Mouse (Mus musculus): Measurements from ENCODE around the gene Ndufs1. TPM values are rescaled to one million over a fixed set of nuclear protein-coding genes. Genes with fewer than 3 reads are reported as not detected.

The Ndufs1 gene
- total RNA-seq (2021) = 100 to 1,000 TPM; 280 to 329 TPM
- long read RNA-seq, experiment 1, transcript Ndufs1-201 (19 exons, 2,661 nt) = major isoform, 225 of 518 reads
- long read RNA-seq, experiment 1, transcript Ndufs1-203 (19 exons, 2,590 nt) = minor isoform, 131 of 518 reads
- long read RNA-seq, experiment 1, partial matches to known transcripts = 17 of 518 reads
- long read RNA-seq, experiment 1, other reads (novel, unspliced or antisense) = 142 of 518 reads
- long read RNA-seq, experiment 2, transcript Ndufs1-201 (19 exons, 2,661 nt) = major isoform, 250 of 529 reads
- long read RNA-seq, experiment 2, transcript Ndufs1-203 (19 exons, 2,590 nt) = minor isoform, 145 of 529 reads
- long read RNA-seq, experiment 2, partial matches to known transcripts = 19 of 529 reads
- long read RNA-seq, experiment 2, other reads (novel, unspliced or antisense) = 114 of 529 reads

DNA sequence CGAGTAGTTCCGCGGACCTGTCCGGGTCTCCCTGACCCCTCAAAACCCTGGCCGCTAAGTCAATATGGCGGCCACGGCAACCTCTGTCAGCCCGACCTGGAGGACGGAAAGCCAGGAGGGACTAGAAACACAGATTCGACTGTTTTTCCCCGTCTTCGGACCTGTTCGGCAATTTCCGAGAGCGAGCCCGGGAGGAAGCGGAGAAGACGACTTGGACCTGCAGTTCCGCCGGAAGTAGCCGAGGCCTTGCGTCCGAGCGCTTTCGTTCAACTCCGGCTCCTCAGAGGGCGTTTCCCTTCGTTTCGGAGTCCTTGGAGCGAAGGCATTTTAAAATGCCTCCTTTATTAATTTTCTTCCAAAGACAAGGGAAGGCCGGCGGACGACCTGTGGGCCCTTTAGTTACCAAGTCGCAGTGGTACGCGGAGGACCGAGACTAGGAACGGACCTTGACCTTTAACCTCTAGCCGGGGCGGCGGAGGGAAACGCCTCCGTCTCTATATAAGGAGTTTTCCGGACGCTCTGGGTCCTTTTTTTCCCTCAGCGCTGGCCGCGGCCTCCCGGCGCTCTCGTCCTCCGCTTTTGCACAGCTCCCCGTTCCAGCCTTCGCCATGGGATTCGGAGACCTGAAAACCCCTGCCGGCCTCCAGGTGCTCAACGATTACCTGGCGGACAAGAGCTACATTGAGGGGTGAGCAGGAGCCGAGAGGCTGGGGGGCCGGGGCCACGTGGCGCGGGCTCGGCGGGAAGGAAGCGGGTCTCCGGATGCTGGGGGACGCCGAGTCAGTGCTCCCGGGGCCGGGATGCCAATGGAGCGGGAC is at the start of gene Ndufs1, which contains the start of gene Eef1b2:
Ndufs1 (minus strand) TSS at position 230 of the 818 bp plus-strand sequence.
Eef1b2 (plus strand) TSS at position 222 of the 818 bp plus-strand sequence.
- DNase-seq = peak; percentile 94

DNA sequence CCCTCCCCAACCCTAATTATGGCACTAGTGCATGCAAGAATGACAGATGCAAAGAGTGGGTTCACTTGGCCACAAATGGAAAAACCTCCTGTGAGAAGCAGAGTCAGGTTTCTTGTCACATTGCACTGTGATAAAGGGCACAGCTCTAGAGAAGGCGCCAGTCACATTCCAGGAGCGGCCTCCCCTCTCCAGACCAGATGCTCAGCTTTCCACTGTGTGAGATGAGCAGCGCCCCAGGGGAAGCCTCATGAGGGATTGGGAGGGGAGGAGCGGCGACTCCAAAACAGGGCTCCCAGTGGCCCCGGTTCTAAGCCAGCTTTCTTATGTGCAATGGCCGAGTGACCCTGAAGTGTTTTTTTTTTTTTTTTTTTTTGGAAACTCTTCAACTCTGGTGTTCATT is 49.3 kb upstream of the Ndufs1 start:
- DNase-seq = peak; percentile 12

DNA sequence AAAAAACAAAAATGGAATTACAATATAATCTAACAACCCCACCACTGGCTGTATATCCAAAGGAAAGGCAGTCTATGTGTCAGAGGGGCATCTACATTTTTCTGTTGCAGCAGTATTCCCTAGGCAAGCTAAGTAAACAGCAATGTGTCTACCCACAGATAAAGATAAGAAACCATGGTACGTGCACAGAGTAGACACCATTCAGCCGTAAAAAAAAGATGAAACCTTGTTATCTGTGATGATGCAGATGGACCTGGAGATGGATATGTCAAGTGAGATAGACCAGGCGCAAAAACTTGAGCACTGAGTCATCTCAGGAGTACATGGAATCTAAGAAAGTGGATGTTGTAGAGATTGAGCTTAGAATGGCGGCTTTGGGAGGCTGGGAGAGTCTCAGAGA is 48.4 kb upstream of the Ndufs1 start:
- DNase-seq = no peak

DNA sequence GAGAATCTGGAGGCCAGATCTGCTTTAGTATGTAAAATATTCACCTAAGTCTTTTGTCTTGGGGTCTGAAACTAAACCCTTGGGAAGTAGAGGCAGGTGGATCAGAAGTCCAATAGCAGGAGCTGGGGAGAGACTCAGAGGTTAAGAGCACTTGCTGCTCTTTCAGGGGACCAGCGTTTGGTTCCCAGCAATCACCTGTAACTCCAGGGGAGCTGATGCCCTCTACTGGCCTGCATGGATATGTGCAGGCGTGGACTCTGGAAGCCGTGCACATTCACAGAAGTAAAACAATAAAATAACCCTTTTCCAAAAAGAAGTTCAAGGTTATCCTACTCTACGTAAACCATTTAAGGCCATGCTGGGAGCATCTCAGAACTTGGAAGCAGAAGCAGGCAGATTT is 42.6 kb upstream of the Ndufs1 start:
- no peak for DNase-seq

DNA sequence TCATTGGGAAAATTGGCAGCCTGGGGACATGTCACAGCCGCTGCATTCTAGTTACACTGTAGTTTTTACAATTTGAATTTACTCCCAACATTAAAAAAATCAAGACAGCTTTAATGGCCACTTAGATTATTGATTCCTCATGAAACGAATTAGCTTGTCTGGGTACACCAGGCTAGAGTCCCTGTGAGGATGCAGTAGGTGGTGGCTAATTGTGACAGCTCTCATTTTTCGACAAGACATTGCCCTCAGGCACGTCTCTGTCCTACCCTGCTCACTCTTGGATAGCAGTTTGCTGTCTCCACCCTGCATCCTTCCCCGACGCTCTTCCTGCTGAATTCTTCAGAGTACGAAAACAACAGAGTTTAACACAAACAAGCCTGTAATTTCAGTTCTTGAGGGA is 38.0 kb upstream of the Ndufs1 start:
- no peak for DNase-seq

DNA sequence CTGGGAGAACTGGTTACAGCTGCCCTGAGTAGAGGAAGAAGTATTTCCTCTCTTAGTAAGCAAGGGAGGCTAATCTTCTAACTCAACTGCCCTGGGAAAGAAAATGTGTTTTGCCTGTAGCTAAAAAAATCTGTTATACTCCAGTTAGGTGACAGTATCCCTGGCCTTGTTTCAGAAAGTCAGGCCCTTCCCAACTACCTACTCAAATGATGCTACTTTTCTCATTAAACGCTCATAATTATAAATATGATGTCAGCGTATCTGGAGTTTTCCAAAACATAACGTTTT is 37.6 kb upstream of the Ndufs1 start, which contains the start of gene Gpr1:
Gpr1 (minus strand) TSS at position 273 of the 288 bp plus-strand sequence.
- no peak for DNase-seq

DNA sequence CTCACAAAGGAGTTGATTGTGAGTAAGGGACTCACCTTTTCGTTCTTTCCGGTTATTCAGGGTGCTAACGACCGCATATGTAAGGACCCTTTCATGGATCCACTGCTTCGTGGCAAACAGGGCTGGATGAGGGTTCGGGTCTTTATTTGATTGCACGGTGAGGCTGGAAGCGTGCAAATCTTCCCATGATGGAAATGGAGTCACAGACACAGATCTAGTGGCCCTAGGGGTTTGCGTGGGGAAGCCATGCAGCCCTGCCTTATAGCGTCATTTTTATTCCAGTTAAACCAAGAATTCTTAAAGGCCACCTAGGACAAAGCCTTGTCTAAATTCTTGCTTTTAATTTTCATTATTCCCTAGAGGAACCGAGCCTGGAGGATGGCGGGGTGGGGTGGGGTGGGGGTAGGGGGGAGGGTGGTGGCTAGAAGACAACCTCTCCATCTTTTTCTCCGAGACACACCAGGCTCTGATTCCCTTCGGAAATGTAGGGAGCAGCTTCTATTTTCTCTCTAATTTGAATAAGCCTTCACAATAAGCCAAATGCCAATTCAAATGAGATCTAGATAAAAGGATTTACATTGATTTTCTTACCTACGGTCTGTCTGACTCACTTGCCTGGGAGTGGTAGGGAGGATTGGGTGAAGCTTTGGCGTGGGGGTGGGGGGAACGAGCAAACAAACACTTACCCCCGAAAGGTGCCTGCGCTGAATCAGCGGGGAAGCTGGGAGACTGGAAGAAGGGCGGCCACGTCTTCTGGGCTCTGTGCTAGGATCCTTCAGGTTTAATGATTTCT is 37.0 kb upstream of the Ndufs1 start:
- no peak for DNase-seq

DNA sequence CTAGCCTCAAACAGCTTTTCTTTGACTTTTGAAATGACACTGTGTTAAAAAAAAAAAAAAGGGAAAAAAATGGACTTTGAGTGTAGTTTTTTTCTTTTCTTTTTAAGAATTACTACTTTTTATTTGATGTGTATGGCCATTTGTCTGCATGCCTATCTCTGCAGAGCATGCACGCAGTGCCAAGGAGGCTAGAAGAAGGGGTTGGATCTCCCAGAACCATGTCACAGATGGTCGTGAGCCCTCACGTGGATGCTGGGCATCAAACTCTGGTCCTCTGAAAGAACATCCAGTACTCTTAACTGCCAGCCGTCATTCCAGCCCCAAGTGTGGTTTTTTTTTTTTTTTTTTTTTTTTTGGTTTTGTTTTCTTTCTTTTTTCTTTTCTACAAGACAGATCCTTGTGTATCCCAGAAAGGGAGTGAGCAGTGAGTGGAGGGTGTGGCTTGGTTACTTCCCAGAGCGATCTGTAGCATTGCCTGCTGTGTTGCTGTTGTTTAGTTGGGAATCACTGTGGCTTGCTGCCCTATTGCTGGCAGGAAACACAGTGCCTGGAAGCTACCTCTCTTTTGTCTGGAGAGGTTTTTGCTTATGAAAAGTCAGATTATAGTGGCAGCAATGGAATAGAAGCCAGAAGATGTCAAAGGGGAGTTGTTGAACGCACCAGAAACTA is 33.4 kb upstream of the Ndufs1 start:
- no peak for DNase-seq

DNA sequence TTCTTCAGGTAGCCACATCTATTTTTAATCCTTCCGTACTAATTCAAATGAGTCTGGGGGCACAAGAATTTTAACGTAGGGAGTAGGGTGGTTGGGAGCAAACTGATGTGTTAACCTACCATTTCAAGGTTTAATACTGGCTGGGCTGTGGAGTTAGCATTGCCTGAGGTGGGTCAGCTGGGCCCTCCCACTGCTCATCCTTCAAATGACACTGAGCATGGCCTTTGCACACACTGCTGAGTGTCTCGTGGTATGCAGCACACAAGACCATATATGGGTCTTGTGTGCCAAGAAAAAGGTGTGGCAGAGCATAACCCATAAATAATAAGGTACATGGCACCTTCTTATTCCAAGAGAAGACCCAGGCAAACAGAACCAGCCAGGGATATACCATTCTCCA is 31.0 kb upstream of the Ndufs1 start:
- no peak for DNase-seq

DNA sequence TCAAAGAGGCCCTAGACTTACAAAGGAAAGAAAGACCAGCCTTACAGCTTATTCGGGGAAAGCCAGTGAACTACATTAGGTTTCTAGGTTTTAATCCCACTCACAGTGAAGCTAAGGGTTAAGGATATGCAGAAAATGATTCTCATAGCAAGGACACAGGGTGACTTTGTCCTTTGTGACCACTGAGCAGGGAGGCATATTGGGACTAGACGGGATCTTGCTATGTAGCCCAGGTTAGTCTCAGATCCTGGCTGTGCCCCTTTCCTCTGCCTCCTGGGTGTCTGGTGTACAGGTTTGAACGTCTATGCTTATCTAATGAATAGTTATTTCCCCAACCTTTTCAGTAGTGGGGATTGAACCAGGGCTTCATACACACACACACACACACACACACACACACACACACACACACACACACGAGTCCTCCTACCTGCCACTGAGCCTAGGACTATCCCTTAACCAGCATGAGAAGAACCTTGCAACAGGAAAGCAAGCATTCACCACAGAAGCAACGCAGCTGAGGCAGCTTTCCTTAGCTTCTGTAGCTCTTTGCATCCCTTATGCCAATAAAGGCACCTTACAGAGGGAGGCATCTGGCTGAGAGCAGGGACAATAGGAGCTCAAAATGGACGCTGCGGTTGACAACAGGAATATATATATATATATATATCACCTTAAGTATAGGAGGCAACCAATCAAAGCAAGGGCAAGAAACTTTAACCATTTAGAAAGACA is 28.2 kb upstream of the Ndufs1 start:
- DNase-seq = no peak

DNA sequence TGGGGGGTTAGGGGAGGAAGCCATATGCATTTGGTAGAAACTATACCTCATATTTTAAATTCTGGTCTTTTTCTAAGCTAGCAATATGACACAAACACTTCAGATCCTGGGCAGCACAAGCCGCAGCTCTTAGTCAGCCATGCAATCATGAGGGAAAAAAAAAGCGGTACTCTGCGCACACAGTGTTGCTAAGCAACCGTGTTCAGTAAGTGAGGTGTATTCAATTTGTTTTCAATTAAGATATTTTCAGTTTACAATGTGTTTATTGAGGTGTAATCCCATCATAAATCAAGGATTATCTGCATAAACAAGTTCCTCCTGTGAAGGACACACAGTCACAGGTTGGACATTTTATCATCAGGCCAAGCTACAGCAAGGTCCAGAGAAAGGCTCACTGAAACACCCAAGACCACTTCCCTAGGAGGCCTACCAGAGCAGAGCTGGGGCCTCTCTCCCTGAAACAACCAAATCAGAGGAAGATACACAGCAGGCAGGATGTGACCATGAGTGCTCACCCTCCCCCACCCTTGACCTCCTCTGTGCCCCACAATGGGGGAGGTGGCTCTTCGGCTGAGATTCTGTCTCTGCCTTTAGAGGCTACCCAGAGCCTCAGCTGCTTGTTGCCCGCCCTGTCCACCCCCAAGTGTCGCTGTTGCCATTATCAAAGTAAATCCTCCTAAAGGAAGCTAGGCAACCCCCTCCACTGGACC is 27.5 kb upstream of the Ndufs1 start:
- no peak for DNase-seq

DNA sequence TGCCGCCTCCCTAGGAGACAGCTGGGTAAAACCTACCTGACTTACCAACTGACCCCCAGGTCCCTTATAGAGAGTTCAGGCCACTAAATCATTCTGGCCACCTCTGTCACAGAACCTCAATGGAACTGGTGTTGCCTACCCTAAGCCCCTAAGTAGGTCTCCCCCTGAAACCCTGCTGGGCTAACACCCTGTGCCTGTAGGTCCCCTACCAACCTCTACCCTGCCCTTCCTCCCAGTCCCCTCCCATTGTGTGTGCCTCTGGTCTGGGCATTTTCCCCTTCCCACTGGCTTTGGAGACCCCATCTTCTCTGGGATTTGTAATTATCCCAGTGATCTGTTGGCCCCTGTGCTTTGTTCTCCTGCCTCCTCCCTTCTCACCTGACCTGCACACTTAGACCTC is 26.8 kb upstream of the Ndufs1 start:
- no peak for DNase-seq

DNA sequence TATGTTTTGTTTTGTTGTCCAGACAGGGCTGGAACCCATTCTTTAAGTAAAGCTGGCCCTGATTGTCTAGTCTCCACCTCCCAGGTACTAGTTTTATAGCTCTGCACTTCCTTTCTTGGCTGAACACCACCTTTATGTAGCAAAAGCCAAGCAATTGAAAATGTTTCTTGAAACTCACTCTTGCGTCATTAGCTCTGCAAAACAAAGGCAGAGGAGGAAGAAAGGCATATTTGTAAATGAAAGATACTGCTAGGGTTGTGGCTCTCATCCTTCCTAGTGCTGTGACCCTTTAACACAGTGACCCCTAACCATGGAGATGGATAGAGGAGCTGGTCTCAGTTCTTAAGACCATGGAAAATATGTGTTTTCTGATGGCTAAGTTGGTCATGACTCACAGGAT is 25.0 kb upstream of the Ndufs1 start:
- DNase-seq = no peak

DNA sequence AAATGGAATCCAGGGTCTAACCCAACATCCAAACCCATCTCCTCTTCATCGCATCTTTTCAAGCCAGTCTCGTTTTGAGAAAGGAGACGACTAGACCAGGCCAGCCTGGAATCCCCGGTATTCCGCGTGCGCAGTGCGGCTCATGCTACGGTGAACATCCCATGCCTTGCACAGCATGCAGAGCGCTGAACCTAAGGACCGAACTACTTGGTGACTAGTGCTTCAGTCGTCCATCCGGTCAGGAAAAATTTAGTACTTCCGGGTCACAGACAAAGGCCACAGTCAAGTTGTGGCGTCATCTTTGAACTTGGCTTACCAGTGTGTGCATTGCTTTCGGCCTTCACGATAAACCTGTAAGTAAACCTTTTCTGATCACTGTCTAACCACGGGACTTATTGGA is 23.7 kb upstream of the Ndufs1 start:
- no peak for DNase-seq

DNA sequence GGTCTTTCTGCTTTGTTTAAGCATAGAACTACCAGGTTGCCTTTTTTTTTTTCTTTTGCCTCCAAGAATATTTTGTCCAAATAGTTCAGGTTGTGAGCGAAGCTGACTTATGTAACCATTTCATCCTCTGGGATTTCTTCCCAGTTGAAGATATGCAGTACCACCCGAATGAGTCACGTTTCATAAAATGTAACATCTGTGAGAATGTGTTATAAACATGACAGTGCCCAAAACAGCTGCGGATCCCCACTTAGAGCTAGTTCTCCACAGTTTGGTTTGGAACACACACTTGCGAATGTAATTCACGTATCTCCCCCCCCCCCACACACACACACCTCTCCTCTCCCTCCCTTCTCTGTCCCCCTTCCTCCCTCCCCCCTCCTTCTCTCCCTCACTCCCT is 22.8 kb upstream of the Ndufs1 start:
- no peak for DNase-seq

DNA sequence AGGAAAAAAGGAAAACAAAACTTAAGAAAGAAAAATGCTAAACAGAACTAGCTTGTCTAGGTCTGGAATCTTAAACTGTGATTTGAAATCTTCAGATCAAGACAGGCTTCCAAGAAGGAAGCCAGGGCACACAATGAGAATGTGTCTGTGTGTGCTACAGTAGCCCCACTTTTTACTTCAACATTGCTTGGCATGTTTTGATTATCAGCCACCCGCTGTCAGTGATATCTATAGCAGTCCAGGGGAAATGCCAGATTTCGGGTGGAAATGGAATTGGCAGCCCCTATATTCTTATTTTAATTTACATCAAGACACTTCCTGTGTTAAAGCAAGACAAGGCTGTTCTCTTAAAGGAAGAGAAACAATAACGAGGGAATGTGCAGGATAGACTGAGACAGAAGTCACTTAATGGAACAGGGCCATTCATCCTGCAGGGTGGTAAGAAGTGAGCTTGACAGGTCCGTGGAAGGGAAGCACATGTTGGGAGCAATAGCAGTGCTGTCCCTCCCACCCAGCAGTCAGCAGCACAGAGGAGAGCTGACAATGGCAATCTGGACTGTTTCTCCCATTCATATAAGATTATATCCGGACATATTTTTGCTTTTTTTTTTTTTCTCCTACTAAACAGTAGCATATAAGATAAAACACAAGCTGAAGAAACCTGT is 19.3 kb upstream of the Ndufs1 start:
- DNase-seq = no peak

DNA sequence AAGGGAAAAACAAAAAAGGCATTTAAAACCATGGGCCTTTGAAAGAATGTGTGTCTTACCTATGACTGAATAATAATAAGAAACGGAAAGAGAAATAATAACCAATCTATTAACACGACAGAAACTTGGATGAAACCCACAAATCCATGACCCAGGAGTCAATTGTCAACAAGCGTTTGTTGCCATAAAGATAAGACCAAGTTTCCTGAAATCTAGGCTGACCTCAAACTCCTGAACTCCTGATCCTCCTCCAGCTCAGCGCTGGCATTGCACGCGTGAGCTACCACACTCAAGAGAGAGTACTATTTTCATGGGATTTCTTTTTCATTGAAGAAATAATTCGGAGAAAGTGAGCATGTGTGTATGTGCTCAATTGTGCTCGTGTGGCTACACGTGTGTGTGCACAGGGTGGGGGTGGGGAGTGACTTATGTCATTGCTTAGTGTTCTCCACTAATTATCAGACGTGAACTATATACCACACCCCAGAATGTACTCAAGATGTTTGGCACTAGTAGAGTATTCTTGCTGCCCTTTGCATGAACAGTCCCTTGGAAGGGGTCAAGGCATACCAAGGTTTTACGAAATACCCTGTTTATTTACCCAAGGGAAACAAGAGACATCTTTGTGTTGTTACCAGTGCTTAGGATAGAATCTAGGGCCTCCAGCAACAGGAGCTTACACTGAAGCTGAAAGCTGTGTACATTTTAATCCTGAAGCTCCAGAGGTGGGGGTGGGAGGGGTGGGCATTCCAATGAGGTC is 15.9 kb upstream of the Ndufs1 start:
- no peak for DNase-seq

DNA sequence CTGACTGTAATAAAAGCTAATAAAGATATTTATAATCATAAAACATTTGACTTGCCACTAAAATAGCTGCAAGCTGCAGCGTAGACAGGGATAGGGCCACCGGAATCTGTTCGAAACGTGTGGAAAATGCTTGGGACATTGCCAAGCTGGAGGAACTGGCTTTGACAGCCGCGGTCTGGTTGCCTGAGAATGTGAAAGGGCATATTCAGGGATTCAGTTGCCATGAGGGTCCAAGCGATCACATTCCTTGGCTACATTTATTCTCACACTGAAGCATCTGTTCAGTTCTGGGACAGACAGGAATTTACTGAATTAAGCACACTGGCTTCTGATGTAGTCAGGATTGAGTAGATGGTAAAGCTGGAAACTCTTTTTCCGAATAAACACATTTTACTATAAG is 14.2 kb upstream of the Ndufs1 start:
- DNase-seq = peak; percentile 35

DNA sequence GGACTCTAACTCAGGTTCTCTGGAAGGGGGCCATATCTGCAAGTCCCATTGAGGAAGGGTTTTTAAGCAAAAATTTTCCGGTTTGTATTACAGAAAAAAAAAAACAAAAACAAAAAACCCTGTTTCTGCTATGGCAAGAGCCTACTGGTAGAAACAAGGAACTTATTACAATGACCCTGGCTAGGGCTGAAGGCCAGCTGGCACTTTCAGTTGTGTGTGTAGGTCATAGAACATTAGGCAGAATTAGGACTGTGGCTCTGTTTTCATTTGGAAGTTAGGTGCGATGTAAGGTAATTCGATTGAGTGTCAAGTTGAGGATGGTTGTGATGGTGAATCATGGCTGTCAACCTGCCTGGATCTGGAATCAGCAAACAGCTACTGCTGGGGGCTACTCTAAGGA is 11.9 kb upstream of the Ndufs1 start:
- DNase-seq = no peak
